Mouse (Mus musculus): ENCODE results near the gene Dnase2b. TPM values are rescaled to one million over a fixed set of nuclear protein-coding genes. Genes with fewer than 3 reads are reported as not detected.

Dnase2b gene
- polyA plus RNA-seq, 1 experiment from 2014 or later: not detected

GRCm38 (mm10) chr3:146543632-146544031, 71.8 kb downstream of the Dnase2b start:
- no peak for ATAC-seq (ENCODE audit: low read depth)

DNA sequence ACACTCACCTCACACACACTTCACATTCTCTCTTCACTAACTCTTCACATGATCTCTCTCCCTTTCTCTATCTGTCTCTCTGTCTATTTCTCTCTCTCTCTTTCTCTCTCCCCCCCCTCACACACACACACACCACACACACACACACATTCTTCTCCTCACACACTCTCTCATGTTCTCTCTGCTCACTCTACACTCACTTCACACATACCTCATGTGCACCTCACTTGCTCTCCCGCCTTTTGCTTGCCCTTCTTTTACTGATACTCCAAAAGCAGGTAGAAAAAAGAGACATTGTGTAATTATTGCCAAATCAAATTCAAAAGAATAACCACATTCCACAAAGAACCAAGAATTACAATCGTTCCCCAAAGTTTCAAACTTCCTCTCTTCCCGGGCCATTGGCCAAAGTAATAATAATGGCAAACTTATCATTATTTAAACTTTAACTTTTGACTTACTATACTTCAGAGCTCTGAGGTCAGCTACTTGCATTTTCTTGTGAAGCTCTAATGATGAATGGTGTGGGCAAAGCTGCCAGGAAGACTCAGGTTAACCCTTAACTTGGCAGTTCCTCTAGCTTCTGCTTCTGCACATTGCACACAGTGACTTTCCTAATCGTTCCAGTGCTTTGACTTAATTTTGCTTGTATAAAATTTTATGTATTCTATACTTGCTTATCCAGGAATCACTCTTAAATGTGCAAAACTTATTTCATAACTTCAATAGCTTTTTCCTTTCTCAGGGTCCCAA, 74.7 kb downstream of the Dnase2b start:
- H3K9ac ChIP-seq (replicated peaks; ENCODE audit: low read depth, low read length): no peak overlapping the region

More at GRCm38 (mm10) chr3:146543632-146544031, 71.8 kb downstream of the Dnase2b start:
- H3K4me1 ChIP-seq (ENCODE audit: control insufficient read depth, insufficient read depth, low read length): no peaks in the 10 kb centered on the region
- no peak overlapping the region for H3K4me3 ChIP-seq (ENCODE audit: low read depth, low read length)
- no peaks in the 10 kb centered on the region for H3K9me3 ChIP-seq (ENCODE audit: control insufficient read depth, low read length)
- H3K36me3 ChIP-seq (ENCODE audit: control insufficient read depth, insufficient read depth, low read length): no peaks in the 10 kb centered on the region
- 24% methylated on average over 1 of the region's 1 CpGs for WGBS
- no peak overlapping the region for H3K9ac ChIP-seq (replicated peaks; ENCODE audit: low read depth, low read length)
- no peak overlapping the region for H3K27ac ChIP-seq (ENCODE audit: low read depth, low read length)
- no peaks in the 10 kb centered on the region for H3K27me3 ChIP-seq (ENCODE audit: control insufficient read depth, insufficient read depth, low read length)
- no peak overlapping the region for H3K4me2 ChIP-seq (ENCODE audit: low read depth, low read length)

GRCm38 (mm10) chr3:146534986-146535385, 80.4 kb downstream of the Dnase2b start:
- ATAC-seq (ENCODE audit: low read depth): no peak
- no peak overlapping the region for H3K4me2 ChIP-seq (ENCODE audit: low read depth, low read length)
- WGBS: 59% methylated on average over 6 of the region's 6 CpGs
- H3K27me3 ChIP-seq (ENCODE audit: control insufficient read depth, insufficient read depth, low read length): no peaks in the 10 kb centered on the region
- no peak overlapping the region for H3K9ac ChIP-seq (replicated peaks; ENCODE audit: low read depth, low read length)
- no peak overlapping the region for H3K27ac ChIP-seq (ENCODE audit: low read depth, low read length)
- H3K9me3 ChIP-seq (ENCODE audit: control insufficient read depth, low read length): no peaks in the 10 kb centered on the region
- no peak overlapping the region for H3K4me3 ChIP-seq (ENCODE audit: low read depth, low read length)
- no peaks in the 10 kb centered on the region for H3K36me3 ChIP-seq (ENCODE audit: control insufficient read depth, insufficient read depth, low read length)
- H3K4me1 ChIP-seq (ENCODE audit: control insufficient read depth, insufficient read depth, low read length): no peaks in the 10 kb centered on the region

More for the DNA sequence above, 74.7 kb downstream of the Dnase2b start:
- WGBS: 90% methylated on average over 4 of the region's 4 CpGs
- Histone ChIP-seq H3K4me2 (ENCODE audit: low read depth, low read length) (no peak overlapping the region), H3K36me3 (ENCODE audit: control insufficient read depth, insufficient read depth, low read length) (no peaks in the 10 kb centered on the region), H3K9me3 (ENCODE audit: control insufficient read depth, low read length) (no peaks in the 10 kb centered on the region), H3K4me1 (ENCODE audit: control insufficient read depth, insufficient read depth, low read length) (no peaks in the 10 kb centered on the region), H3K27ac (ENCODE audit: low read depth, low read length) (no peak overlapping the region), H3K27me3 (ENCODE audit: control insufficient read depth, insufficient read depth, low read length) (no peaks in the 10 kb centered on the region), H3K4me3 (ENCODE audit: low read depth, low read length) (no peak overlapping the region)
- no peak for ATAC-seq (ENCODE audit: low read depth)

Other genes with a start within 250 kb of the Dnase2b start
- gene Ssx2ip, start 211.0 kb downstream of the Dnase2b start, polyA plus RNA-seq (2014; fragmentation: Nextera tagmentation; extraction: Ambion mirVana): 14.8 and 18.1 TPM in 2 replicates
- gene Ctbs, start 165.8 kb downstream of the Dnase2b start, polyA plus RNA-seq (2014; fragmentation: Nextera tagmentation; extraction: Ambion mirVana): 5.3 and 6.6 TPM in 2 replicates
- 5.5 and 6.2 TPM in 2 replicates for gene Spata1, start 115.8 kb downstream of the Dnase2b start, polyA plus RNA-seq (2014; fragmentation: Nextera tagmentation; extraction: Ambion mirVana)
- gene Gng5, start 115.8 kb downstream of the Dnase2b start, polyA plus RNA-seq (2014; fragmentation: Nextera tagmentation; extraction: Ambion mirVana): 276 and 331 TPM in 2 replicates
- gene Rpf1, start 94.2 kb downstream of the Dnase2b start, polyA plus RNA-seq (2014; fragmentation: Nextera tagmentation; extraction: Ambion mirVana): 40.0 and 43.8 TPM in 2 replicates
- not detected in 2 replicates for gene Uox, start 45.2 kb downstream of the Dnase2b start, polyA plus RNA-seq (2014; fragmentation: Nextera tagmentation; extraction: Ambion mirVana)
- 0.13 TPM in 1 of 2 replicates, not detected in the other for gene 4930503B20Rik, start 35.7 kb upstream of the Dnase2b start, polyA plus RNA-seq (2014; fragmentation: Nextera tagmentation; extraction: Ambion mirVana)
- 0.43 TPM in 1 of 2 replicates, not detected in the other for gene Samd13, start 70.0 kb upstream of the Dnase2b start, polyA plus RNA-seq (2014; fragmentation: Nextera tagmentation; extraction: Ambion mirVana)
- 228 and 234 TPM in 2 replicates for gene Prkacb, start 197.4 kb upstream of the Dnase2b start, polyA plus RNA-seq (2014; fragmentation: Nextera tagmentation; extraction: Ambion mirVana)
- gene Ttll7, start 236.8 kb upstream of the Dnase2b start, polyA plus RNA-seq (2014; fragmentation: Nextera tagmentation; extraction: Ambion mirVana): 11.2 and 16.1 TPM in 2 replicates